ENCODE assay signal across 8 mouse cellular contexts in the genomic region with DNA sequence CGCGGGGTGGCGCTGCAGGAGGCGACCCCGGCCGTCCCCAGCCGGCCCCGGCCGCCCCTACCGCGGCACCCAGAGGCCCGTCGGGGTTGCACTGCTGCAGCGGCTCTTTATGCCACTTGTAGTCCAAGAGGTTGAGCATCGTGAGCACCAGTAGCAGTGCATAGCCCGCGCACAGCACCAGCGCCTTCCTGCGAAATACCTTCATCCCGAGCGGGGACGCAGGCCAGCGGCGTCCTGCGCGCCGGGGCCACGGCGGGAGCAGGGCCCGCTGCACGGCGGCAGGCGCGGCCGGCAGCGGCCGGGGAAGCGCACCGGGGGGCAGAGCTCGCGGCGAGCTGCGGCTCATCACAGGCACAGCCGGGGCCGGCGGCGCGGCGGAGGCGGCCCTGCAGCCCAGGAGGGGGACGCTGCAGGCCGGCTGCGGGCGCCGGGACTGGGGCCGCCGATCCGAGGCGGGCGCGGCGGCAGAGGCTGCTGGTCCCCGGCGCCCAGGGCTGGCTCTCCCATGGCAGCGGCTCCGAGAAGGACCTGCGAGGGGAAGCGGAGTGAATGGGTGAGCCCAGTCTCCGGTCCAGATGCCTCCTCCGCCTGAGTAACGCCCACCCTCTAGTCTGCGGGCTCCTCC. TPM values are rescaled to one million over a fixed set of nuclear protein-coding genes. Genes with fewer than 3 reads are reported as not detected.
DNase-seq lines count a peak whose midpoint lies in the region; ATAC-seq and TF ChIP-seq lines count a peak whose summit lies in the region.

No protein-coding gene starts in this region.

- H3K4me3 ChIP-seq in E14TG2a.4 (replicated peaks; ENCODE audit: low read length) = peak overlapping the region; percentile 86
- H3K4me3 ChIP-seq in cortical plate, adult 2 months (ENCODE audit: insufficient read depth, low read length) = peak overlapping the region; percentile 92
- peak overlapping the region; percentile 61 for H3K4me3 ChIP-seq in stomach, embryonic 14.5 days (ENCODE audit: low read depth, low read length)

- TF ChIP-seq CTCF in E14TG2a.4 (conservative IDR thresholded peaks at IDR 0.05; ENCODE audit: low read length) = no peak
- no peak for TF ChIP-seq CTCF in cortical plate, adult 2 months (IDR thresholded peaks at IDR 0.05; ENCODE audit: extremely low read depth, insufficient read depth, low read length)

- no peaks in the 10 kb centered on the region for H3K36me3 ChIP-seq in E14TG2a.4 (ENCODE audit: insufficient read depth, low read length)
- no peaks in the 10 kb centered on the region for H3K36me3 ChIP-seq in stomach, embryonic 14.5 days (ENCODE audit: control insufficient read depth, insufficient read depth, low read length)

- peak overlapping the region; percentile 61 for H3K9ac ChIP-seq in stomach, embryonic 14.5 days (replicated peaks; ENCODE audit: low read depth, low read length)

- whole genome bisulfite sequencing in stomach, embryonic 14.5 days = under 1% methylated on average over 69 of the region's 72 CpGs

- TF ChIP-seq POLR2A in cortical plate, adult 2 months (IDR thresholded peaks at IDR 0.05; ENCODE audit: extremely low read depth, insufficient read depth, low read length) = no peak

- H3K9me3 ChIP-seq in E14TG2a.4 (ENCODE audit: low read length) = no peaks in the 10 kb centered on the region
- H3K9me3 ChIP-seq in stomach, embryonic 14.5 days (ENCODE audit: control insufficient read depth, low read depth, low read length) = no peaks in the 10 kb centered on the region

- H3K27me3 ChIP-seq in E14TG2a.4 (ENCODE audit: insufficient read depth, low read length) = peaks cover 82% of the 10 kb centered on the region
- H3K27me3 ChIP-seq in stomach, embryonic 14.5 days (ENCODE audit: control insufficient read depth, insufficient read depth, low read length) = 0 out of 2 replicates have a peak, but pooled peaks cover 2% of the 10 kb centered on the region

- peak overlapping the region; percentile 94 for H3K4me2 ChIP-seq in stomach, embryonic 14.5 days (replicated peaks; ENCODE audit: low read depth, low read length)

- peak; percentile 38 to 43 for DNase-seq in adrenal gland, adult 18-20 months (ENCODE audit: low spot score in 2 of 2)
- DNase-seq in adrenal gland, adult (ENCODE audit: inconsistent age in 2 of 2, low spot score in 1 of 2) = no peak
- peak; percentile 24 to 41 for DNase-seq in gastrocnemius, postnatal 4 days (ENCODE audit: low spot score in 2 of 2)
- peak; percentile 12 for DNase-seq in kidney, adult 9 months
- DNase-seq in lung, postnatal 10 days = peak; percentile 37

- H3K4me1 ChIP-seq in E14TG2a.4 (replicated peaks; ENCODE audit: low read depth, low read length) = peaks cover 21% of the 10 kb centered on the region
- peaks cover 2% of the 10 kb centered on the region; the same call in 1 of the 2 replicates for H3K4me1 ChIP-seq in cortical plate, adult 2 months (ENCODE audit: control insufficient read depth, insufficient read depth, low read length)
- H3K4me1 ChIP-seq in stomach, embryonic 14.5 days (ENCODE audit: control insufficient read depth, insufficient read depth, low read length) = 0 out of 2 replicates have a peak, but pooled peaks cover 6% of the 10 kb centered on the region

- ATAC-seq in stomach, embryonic 14.5 days (ENCODE audit: insufficient number of reproducible peaks, insufficient read depth, low FRiP score, low read depth) = peak; percentile 16; the same call in 1 of the 2 replicates

- peak overlapping the region; percentile 70 for H3K27ac ChIP-seq in cortical plate, adult 2 months (ENCODE audit: insufficient read depth, low read length)
- peak overlapping the region; percentile 53; the same call in 1 of the 2 replicates for H3K27ac ChIP-seq in stomach, embryonic 14.5 days (ENCODE audit: low read length)

RNA-seq across cellular contexts. Expression of a gene that starts 0.5 kb away (rescaled TPM):
- 10 to 100 TPM; 10.6 to 30.0 TPM for total RNA-seq in adrenal gland, adult 18-20 months (2021)
- polyA plus RNA-seq in cortical plate, adult 2 months (2012; rRNA removed) = 33.5 and 35.0 TPM in 2 replicates
- total RNA-seq in gastrocnemius, postnatal 4 days (2021) = 1 to 10 TPM; 5.4 to 5.6 TPM
- 3.0 and 4.4 TPM in 2 replicates for polyA plus RNA-seq in stomach, embryonic 14.5 days (2014; fragmentation: Nextera tagmentation; extraction: Ambion mirVana)

Comparison
In these comparisons a context has a peak if more than half of its experiments do, and no peak if none do; other contexts are left out.
1. DNase-seq: peak in adrenal gland, adult 18-20 months (2 of 2), gastrocnemius, postnatal 4 days (2 of 2), kidney, adult 9 months (single experiment) and lung, postnatal 10 days (single experiment); none in adrenal gland, adult (0 of 2).
2. Peak in every context shown above with its lines, with median percentiles within 50 percentile points of each other: H3K4me3 ChIP-seq.